Mouse (Mus musculus) intestine, embryonic 15.5 days (tissue): ENCODE measurements around the gene Synrg. TPM values are rescaled to one million over a fixed set of nuclear protein-coding genes. Genes with fewer than 3 reads are reported as not detected.

Experiments used
- polyA plus RNA-seq: library from polyadenylated mRNA; unstranded; fragments of >200 nt; fragmentation: Nextera tagmentation; extraction: Ambion mirVana; gene quantifications from 2 replicates; pipeline ENCODE4 v1.2.1, GENCODE M21; 2015

Gene Synrg
- polyA plus RNA-seq, 1 experiment from 2014 or later: 10.8 TPM

Other genes starting within 250 kb of the Synrg start
- 2.4 TPM in 1 of 2 replicates, not detected in the other for gene Wfdc21, start 217.5 kb upstream of the Synrg start, polyA plus RNA-seq
- gene Heatr6, start 210.7 kb upstream of the Synrg start, polyA plus RNA-seq: 19.1 and 19.7 TPM in 2 replicates
- 9.3 and 11.2 TPM in 2 replicates for gene Hnf1b, start 114.4 kb upstream of the Synrg start, polyA plus RNA-seq
- 28.4 and 31.2 TPM in 2 replicates for gene Ddx52, start 22.4 kb upstream of the Synrg start, polyA plus RNA-seq
- 15.7 and 16.9 TPM in 2 replicates for gene Dusp14, start 104.8 kb downstream of the Synrg start, polyA plus RNA-seq
- 25.4 and 25.9 TPM in 2 replicates for gene Tada2a, start 165.2 kb downstream of the Synrg start, polyA plus RNA-seq
- gene Acaca, start 165.2 kb downstream of the Synrg start, polyA plus RNA-seq: 12.3 and 15.0 TPM in 2 replicates
- not detected in 2 replicates for gene Gm11437, start 203.0 kb downstream of the Synrg start, polyA plus RNA-seq